Mouse (Mus musculus) CH12.LX (cell line): ENCODE measurements at regions not wholly inside any gene's neighbourhood (a gene's known extent, or its start where the extent isn't known, plus 50 kb on each side); places are given as distances from the start of the nearest gene placed in this dataset.

Experiments
- CTCF ChIP-seq, 2 experiments: IDR thresholded peaks in 1 of 2; conservative IDR thresholded peaks in 1 of 2; 2 replicates each; pipeline ENCODE4 v1.5.1; 2011 to 2012; ENCODE audit warnings: low read depth in 2 of 2, low read length in 2 of 2, improper control_type of control experiment in 1 of 2, inconsistent platforms in 1 of 2, mild to moderate bottlenecking in 1 of 2, moderate library complexity in 1 of 2
- ELF1 ChIP-seq: IDR thresholded peaks from 2 replicates; pipeline ENCODE4 v1.6.1; 2014; ENCODE audit warnings: low read depth, mild to moderate bottlenecking, inconsistent platforms, low read length, improper control_type of control experiment
- EP300 ChIP-seq: IDR thresholded peaks from 2 replicates; pipeline ENCODE4 v1.6.1; 2011; ENCODE audit warnings: low read length, improper control_type of control experiment
- HCFC1 ChIP-seq: IDR thresholded peaks from 2 replicates; pipeline ENCODE4 v1.6.1; 2012; ENCODE audit warnings: low read depth, mild to moderate bottlenecking, inconsistent platforms, low read length, improper control_type of control experiment
- JUN ChIP-seq: IDR thresholded peaks from 2 replicates; pipeline ENCODE4 v1.6.1; 2011; ENCODE audit warnings: low read depth, mild to moderate bottlenecking, low read length, improper control_type of control experiment, moderate library complexity; ENCODE audit not compliant: insufficient read depth
- POLR2A ChIP-seq: IDR thresholded peaks from 2 replicates; pipeline ENCODE4 v1.6.1; 2011; ENCODE audit warnings: low read depth, mild to moderate bottlenecking, improper control_type of control experiment, low read length
- POLR2AphosphoS2 ChIP-seq: IDR thresholded peaks from 2 replicates; pipeline ENCODE4 v1.6.1; 2011; ENCODE audit warnings: low read depth, low read length, improper control_type of control experiment
- TCF12 ChIP-seq: IDR thresholded peaks from 2 replicates; pipeline ENCODE4 v1.6.1; 2014; ENCODE audit warnings: low read depth, mild to moderate bottlenecking, inconsistent platforms, low read length, improper control_type of control experiment

DNA sequence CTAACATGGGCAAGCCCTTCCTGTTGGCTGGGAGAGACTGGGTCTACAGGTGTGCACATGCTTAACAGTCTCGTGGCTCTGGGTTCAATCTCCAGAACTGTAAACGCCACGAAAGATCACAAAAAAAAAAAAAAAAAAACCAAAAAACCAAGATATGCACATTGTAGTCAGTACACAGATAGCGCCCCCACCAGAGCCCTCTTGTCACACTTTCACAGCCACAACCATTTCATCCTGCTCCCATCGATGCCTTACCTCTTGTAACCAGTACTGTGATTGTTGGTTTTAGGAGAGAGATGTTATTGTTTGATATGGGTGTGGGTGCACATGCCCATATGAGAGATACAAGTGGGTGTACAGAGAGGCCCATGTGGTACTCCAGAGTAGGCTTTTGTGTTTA, 154.5 kb downstream of the Tmem17 start:
- TF ChIP-seq POLR2A (no peak), TCF12 (no peak), POLR2AphosphoS2 (no peak), ELF1 (no peak), CTCF (conservative IDR thresholded peaks at IDR 0.05 in 1 of 2, IDR thresholded peaks at IDR 0.05 in 1 of 2; ENCODE audit: low read depth in 2 of 2, low read length in 2 of 2) (peak in 1 of 2 experiments; percentile 30; a peak in 1 of 4 replicates), JUN (no peak), HCFC1 (no peak), EP300 (no peak)
